Mouse (Mus musculus) brain, embryonic 14.5 days (tissue): ENCODE data around the gene Lmo2.

Experiments
- CTCF ChIP-seq: fragments of 200-500 bp; IDR thresholded peaks from 2 replicates; pipeline ENCODE4 v1.5.1; 2012; ENCODE audit warnings: inconsistent platforms, mild to moderate bottlenecking, moderate library complexity, borderline replicate concordance; ENCODE audit not compliant: insufficient read depth, insufficient read length; ENCODE audit errors: extremely low read depth
- POLR2A ChIP-seq: fragments of 200-500 bp; IDR thresholded peaks from 2 replicates; pipeline ENCODE4 v1.6.1; 2012; ENCODE audit warnings: mild to moderate bottlenecking, inconsistent platforms, borderline replicate concordance; ENCODE audit not compliant: poor library complexity, insufficient read depth, insufficient read length, severe bottlenecking; ENCODE audit errors: extremely low read depth

GRCm38 (mm10) chr2:103939003-103939402 lies 18.8 kb upstream of the Lmo2 start:
- TF ChIP-seq POLR2A (no peak), CTCF (no peak)
